Mouse (Mus musculus) embryonic fibroblast, embryonic 13.5 days (primary cell): Measurements from ENCODE around the gene Tspan3.

Experiments used
- CTCF ChIP-seq: IDR thresholded peaks from 2 replicates; pipeline ENCODE4 v1.5.1; 2011; ENCODE audit warnings: mild to moderate bottlenecking, control low read depth, low read length, moderate library complexity, borderline replicate concordance; ENCODE audit not compliant: insufficient read depth
- POLR2A ChIP-seq: IDR thresholded peaks from 2 replicates; pipeline ENCODE4 v1.6.1; 2011; ENCODE audit warnings: low read depth, mild to moderate bottlenecking, control low read depth, low read length, moderate library complexity

- TF ChIP-seq POLR2A, result no peak
- no peak for TF ChIP-seq CTCF
Measured at GRCm38 (mm10) chr9:56159456-56159855, 5.8 kb downstream of the Tspan3 start.
